Mouse (Mus musculus) spleen, adult 10 weeks (tissue): ENCODE measurements around the gene Shisa9. TPM values are rescaled to one million over a fixed set of nuclear protein-coding genes. Genes with fewer than 3 reads are reported as not detected.

ENCODE experiments used
- polyA plus RNA-seq: library from polyadenylated mRNA; stranded (reverse); fragments of 350-450 nt; fragmentation: Illumina TruSeq; extraction: RNeasy Lipid Tissue Mini Kit (QIAGEN cat#74804); gene quantifications from one replicate; pipeline ENCODE4 v1.2.3, GENCODE M21; 2015; ENCODE audit warnings: low replicate concordance; ENCODE audit not compliant: insufficient read depth

Gene Shisa9
- polyA plus RNA-seq = 0.14 TPM

GRCm38 (mm10) chr16:11983616-11984270, at the start of gene Shisa9:
TSS of gene Shisa9 (plus strand) at chr16:11984113.

Other genes starting within 250 kb of the Shisa9 start
- 11.6 TPM for gene Cpped1, start 74.7 kb upstream of the Shisa9 start, polyA plus RNA-seq